Mouse (Mus musculus): Measurements from ENCODE around the gene Mad1l1.

The Mad1l1 gene

DNA sequence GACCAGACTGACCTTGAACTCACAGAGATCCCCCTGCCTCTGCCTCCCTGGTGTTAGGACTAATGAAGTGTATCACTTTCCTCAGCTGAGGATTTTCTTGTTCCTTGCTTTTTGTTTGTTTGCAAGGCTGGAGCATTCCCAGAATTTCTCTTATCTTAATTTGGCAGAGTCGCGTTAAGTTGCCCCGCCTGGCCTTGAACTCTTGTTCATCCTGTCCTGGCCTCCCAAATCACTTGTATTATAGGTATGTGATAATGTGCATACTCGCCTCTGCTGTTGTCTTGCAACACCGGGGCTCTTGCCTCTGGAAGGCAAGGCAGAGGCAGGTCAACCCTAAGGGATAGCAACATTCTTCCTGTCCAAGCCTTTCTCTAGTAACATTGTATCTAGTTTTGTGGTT, 2.7 kb upstream of the Mad1l1 start:
- no peak for DNase-seq

DNA sequence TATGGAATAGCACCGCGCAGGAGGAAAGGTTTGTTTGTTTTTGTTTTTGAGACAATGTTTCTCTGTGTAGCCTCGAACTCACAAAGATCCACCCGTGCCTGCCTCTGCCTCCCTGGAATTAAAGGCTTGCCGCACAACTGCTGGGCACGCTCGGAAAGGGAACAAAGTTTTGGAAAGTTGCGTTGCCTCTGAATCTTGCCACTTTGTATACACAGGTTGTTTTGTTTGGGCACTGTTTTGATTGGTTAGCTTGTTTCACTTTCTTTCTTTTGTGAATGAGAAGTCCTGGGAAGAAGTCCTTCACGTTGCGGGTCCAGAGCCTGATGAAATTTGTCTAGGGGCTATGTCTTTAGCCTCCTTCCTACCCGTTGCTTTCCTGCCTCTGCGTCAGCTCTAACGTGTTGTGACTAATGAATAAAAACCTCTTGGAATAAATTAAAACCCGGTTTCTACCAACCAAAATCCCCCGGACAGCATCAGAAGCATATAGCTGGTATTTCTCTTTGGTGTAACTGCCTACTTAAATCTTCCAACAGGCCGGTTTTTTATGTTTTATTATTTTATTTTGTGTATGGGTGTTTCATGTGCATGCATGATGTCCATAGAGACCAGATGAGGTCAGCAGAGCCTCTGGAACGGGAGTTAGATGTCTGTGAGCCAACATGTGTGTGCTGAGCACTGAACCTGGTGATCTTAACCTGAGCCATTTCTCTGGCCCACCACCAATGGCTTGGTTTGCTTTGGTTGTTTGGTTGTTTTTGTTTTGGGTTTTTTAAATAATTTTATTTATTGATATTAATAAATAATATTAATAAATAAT, 614 bp upstream of the Mad1l1 start:
- no peak for DNase-seq

- DNase-seq = no peak
Measured at GRCm38 (mm10) chr5:140316716-140317115, 4.6 kb downstream of the Mad1l1 start.

GRCm38 (mm10) chr5:140307602-140308001, 13.8 kb downstream of the Mad1l1 start:
- no peak for DNase-seq

DNA sequence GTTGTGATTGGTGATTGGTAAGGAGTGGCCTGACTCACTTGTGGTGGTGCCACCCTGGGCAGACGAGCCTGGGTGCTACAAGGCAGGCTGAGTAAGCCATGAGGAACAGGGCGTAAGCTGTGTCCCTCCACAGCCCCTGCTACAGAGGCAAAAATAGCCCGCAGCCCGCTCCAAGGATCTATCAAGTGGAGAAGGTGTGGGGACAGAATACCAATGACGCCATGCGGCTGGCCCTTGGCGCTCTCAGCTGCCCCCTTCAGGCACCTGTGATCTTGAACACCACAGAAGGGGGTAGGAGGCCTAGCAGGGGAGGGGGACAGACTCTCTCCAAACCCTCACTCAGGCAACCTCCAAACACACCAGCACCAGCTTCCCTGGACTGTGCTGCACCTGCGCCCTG, 15.3 kb downstream of the Mad1l1 start:
- no peak for DNase-seq

DNA sequence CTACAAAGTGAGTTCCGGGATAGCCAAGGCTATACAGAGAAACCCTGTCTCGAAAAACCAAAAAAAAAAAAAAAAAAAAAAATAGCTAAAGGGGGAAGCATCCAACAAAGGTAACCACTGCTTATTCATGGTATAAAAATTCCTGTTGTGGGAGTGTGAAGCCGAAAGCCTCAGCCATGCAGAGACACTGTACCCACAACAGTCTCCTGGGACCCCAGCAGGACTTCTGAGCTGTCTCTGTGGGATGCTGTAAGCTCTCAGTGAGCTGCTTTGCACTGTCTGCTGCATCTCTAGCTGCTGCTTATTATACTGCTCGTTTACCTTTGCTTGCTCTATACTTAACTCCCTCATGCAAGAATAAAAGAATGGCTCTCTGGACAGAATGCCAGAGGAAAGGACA, 23.1 kb downstream of the Mad1l1 start:
- DNase-seq = no peak

DNA sequence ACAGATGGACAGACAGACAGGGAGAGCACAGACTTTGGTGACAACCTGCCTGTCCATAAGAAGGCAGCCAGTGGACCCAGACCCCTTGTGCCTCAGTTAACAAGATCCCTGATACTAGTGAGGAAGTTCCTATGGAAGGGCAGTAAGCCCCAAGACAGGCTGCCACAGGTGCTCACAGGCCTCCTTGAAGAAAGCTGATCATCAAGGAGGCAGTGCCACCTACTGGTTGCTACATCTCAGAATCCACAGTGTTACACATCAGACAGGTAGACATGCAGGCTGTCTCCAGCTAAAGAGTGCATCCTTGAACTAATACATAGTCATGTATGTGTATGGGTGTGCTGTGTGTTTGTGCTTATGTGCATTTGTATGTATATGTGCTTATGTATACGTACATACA, 29.2 kb downstream of the Mad1l1 start:
- peak; percentile 61 to 79 for DNase-seq

DNA sequence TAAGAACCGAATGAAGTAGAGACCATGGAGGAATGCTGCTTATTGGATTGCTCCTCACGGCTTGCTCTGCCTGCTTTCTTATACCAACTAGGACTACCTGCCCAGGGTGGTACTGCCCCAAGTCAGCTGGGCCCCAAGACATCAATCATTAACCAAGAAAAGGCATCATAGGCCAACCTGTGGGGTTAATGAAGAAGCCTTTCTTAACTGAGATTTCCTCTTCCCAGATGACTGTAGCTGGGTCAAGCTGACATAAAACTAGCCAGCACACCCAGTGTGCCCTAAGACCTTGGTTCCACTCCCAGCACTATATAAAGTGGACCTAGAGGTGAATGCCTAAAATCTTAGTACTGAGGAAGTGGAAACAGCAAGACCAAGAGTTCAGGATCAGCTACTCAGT, 32.2 kb downstream of the Mad1l1 start:
- DNase-seq = peak; percentile 32 to 55

DNA sequence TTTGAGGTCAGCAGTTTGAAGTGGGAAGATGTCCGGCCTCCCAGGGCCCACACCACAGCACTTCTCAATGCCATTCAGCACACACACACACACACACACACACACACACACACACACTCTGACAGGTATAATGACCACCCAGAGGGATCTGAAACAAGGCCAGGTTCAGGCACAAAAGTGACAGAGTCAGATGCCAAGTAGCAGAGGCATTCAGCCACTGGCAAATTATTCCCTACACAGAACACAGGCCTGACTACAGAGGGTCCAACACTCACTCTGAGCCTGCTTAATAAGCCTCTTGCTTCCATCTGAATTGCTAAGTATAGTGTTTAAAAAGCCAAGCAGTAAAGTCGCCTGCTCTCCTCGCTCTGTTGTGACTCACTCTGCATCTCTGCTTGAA, 33.1 kb downstream of the Mad1l1 start:
- DNase-seq = no peak

- no peak for DNase-seq
Measured at GRCm38 (mm10) chr5:140284761-140285160, 36.6 kb downstream of the Mad1l1 start.

DNA sequence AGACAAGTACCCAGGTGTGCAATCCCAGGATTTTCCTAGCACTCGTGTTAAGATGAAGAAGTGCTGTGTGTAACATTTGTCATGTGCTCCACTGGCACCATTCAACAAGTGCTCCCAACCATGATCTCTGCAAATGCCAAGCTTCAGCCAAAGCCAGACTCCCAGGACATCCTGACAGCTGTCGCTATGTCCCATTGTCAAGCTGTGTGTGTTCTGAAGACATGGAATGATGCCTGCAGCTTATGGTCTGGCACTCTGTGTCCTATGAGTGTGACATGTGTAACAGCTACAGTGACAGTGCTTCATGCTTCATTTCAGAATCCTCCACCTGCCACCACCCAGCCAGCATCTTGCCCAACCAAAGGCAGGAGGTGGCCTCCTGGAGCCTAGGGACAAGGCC, 37.3 kb downstream of the Mad1l1 start:
- DNase-seq = no peak

- DNase-seq = no peak
Measured at GRCm38 (mm10) chr5:140282900-140283299, 38.5 kb downstream of the Mad1l1 start.

DNA sequence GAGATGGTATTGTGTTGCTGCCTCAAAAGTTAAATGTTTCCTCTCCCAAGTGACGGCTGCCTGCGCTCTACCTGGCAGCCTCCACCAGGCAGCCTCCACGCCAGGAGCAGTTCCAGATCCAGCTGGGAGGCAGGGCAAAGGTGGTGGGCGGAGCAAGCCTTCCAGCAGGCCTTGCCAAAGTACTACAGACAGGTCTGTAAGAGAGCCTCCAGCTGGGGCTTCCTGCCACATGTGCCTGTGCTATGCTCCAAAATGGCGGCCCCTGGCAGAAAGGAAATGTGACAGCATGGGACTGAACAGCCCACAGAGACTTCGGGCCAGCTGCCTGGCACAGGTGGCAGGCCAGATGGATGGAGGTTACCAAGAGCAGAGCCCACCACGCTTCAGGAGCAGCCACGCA, 39.0 kb downstream of the Mad1l1 start:
- DNase-seq = peak; percentile 84 to 88

GRCm38 (mm10) chr5:140280205-140280604, 41.1 kb downstream of the Mad1l1 start:
- no peak for DNase-seq

DNA sequence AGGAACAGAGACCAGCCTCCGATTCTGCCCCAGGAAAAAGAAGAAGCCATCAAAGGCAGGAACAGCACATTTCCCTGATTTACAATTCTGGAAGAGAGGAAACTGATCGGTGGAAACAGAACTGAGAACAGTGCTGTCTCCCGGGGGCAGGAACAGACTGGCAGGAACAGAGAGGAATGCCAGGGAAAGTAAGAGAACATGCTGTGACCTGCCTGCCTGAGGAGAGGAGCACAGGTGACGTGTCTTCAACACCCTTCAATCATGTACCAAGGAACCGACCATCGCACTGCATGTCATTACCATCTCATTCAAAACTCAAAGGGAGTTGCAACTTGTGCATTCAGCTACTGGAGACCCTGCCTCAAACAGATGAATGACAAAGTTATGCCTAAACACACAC, 44.6 kb downstream of the Mad1l1 start:
- DNase-seq = no peak

GRCm38 (mm10) chr5:140270976-140271685, 50.2 kb downstream of the Mad1l1 start:
- no peak for DNase-seq

DNA sequence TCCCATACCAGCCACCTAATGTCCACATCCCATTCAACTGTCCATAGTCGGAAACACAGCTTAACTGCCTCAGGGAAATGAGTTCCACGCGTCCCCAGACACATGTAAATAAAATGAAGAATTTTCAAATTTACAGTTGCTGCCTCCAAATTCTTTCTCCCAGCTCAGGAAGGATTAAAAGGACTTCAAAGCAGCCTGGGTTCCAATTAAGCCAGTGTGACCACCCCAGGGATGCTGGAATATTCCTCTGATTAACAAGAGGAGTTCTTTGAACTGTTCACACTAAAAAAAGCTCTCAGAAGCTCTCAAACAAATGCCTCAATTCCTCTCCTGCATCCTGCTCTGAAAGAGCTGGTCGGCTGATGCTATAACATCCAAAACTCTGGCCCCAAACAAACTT, 53.0 kb downstream of the Mad1l1 start:
- no peak for DNase-seq

GRCm38 (mm10) chr5:140267061-140267460, 54.3 kb downstream of the Mad1l1 start:
- DNase-seq = no peak

GRCm38 (mm10) chr5:140264825-140265575, 56.4 kb downstream of the Mad1l1 start:
- DNase-seq = peak; percentile 47 to 58

DNA sequence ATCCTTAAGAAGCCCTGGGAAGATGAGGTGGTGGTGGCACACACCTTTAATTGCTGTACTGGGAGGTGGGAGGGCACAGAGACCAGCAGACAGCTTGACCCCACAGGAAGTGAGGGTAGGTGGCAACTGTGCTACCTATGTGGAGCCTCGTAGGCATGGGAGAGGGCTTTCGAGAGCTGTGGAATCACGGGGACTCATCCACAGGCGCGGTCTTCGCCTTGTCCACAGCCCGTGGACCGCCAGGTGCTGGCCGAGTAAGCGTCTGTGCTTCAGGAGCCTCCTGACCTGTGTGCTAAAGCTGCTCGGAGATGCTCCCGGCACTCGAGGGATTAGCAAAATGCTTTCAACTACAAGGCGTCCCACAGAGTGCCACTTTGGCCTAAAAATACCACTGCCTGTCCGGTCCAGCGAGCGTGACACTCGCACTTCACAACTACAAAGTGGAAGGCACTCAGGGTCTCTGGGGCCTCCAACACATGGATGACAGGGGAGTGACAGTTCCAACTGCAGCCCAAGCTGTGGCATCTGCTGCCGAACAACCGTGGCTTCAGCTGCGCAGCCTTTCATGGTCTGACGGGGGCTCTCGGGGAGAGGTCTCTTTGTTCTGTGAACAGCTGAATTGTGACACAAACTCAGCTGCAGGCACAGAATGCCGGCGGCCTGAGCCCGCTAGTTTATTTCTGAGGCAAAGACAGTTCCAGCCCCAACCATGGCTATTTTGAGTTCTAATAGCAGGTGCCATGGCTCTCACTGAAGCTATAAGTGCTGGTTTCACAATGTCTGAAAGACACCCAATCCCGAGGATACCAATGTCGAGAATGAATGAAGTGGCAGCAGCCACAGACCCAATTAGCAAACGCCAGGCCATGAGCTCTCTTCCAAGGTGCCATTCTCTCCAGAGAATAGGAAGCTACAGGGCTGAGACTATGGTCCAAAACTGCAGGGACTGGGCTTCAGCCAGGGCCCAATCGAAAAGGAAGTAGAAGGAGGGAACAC, 57.3 kb downstream of the Mad1l1 start:
- DNase-seq = no peak

GRCm38 (mm10) chr5:140262401-140262800, 59.0 kb downstream of the Mad1l1 start:
- DNase-seq = no peak

DNA sequence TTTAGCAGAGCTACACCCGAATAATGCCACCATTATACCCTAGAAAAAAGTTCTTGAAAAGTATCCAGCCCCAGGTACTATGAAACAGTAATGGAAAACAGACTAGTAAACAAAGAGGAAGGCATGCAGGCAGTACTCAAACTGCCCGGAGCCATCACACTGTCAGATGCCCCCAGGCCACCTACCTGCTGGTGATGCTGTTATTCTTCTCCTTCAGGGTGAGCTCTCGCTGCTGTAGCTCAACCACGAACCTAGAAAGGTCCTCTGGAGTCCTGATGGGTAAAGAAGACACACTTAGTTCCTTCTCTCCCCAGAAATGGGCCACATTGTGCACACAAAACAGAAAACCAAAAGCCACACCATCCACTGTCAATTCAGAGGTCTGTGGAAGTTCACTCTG, 60.0 kb downstream of the Mad1l1 start:
- DNase-seq = no peak
